Mouse (Mus musculus): ENCODE data around the gene Pthlh. TPM values are rescaled to one million over a fixed set of nuclear protein-coding genes. Genes with fewer than 3 reads are reported as not detected.

Pthlh gene
- polyA plus RNA-seq, 1 experiment from 2014 or later: 1.6 TPM

DNA sequence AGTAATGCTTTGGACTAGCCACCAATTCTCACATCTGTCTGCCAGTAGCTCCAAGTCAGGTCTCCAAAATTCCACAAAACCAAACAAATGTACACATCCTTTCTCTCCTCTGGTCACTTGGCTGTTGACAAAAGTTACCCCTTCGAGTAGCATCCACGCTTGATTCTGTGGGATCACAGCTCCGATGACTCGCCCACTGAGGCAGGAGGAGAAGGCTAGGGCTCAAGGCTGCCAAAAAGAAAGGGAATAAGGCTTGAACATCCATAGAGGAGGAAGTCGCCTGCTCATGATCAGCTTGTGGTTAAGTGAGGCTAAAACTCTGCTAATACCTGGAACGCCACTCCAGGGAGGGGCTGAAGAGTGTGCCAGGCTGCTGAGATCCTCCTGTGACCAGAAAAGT lies 2.5 kb upstream of the Pthlh start:
- DNase-seq (ENCODE audit: low spot score): no peak
- H3K4me2 ChIP-seq (ENCODE audit: low read depth): no peak overlapping the region
- H3K36me3 ChIP-seq (ENCODE audit: control insufficient read depth, insufficient read depth, low read length): no peaks in the 10 kb centered on the region
- H3K4me1 ChIP-seq (ENCODE audit: control insufficient read depth, insufficient read depth, low read length): 0 out of 2 replicates have a peak, but pooled peaks cover 4% of the 10 kb centered on the region
- no peak overlapping the region for H3K9ac ChIP-seq (ENCODE audit: low read length)
- no peaks in the 10 kb centered on the region for H3K9me3 ChIP-seq (ENCODE audit: control insufficient read depth, low read length)
- 91% methylated on average over 6 of the region's 6 CpGs for WGBS
- no peak overlapping the region for H3K27ac ChIP-seq (ENCODE audit: low read depth, low read length)
- no peak overlapping the region for H3K4me3 ChIP-seq (ENCODE audit: low read depth, low read length)
- H3K27me3 ChIP-seq (ENCODE audit: control insufficient read depth, insufficient read depth, low read length): peaks cover 34% of the 10 kb centered on the region
- ATAC-seq (ENCODE audit: insufficient read depth, low FRiP score, low TSS enrichment): no peak

DNA sequence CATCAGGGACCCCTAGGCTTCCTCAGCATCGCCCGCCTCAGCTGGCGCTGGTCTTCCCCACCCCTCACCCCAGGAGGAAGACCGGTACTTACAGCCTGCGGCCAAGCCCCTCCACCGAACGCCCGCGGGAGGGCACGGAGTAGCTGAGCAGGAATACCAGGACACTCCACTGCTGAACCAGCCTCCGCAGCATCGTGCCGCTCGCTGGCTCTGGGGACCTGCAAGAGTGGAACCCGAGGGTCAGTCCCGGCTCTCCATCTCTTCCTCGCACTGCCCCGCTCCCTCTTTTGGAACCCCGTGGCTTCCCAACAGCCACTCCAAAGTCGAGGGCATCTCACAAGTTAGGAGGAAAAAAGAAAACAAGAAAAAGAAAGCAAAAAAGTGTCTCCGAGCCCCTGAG lies 805 bp downstream of the Pthlh start:
- Histone ChIP-seq H3K27me3 (ENCODE audit: control insufficient read depth, insufficient read depth, low read length) (peaks cover 32% of the 10 kb centered on the region), H3K4me1 (ENCODE audit: control insufficient read depth, insufficient read depth, low read length) (0 out of 2 replicates have a peak, but pooled peaks cover 4% of the 10 kb centered on the region), H3K9ac (ENCODE audit: low read length) (peak overlapping the region; percentile 26; the same call in 1 of the 2 replicates), H3K9me3 (ENCODE audit: control insufficient read depth, low read length) (no peaks in the 10 kb centered on the region), H3K36me3 (ENCODE audit: control insufficient read depth, insufficient read depth, low read length) (no peaks in the 10 kb centered on the region), H3K4me2 (ENCODE audit: low read depth) (peak overlapping the region; percentile 88), H3K27ac (ENCODE audit: low read depth, low read length) (no peak overlapping the region), H3K4me3 (ENCODE audit: low read depth, low read length) (peak overlapping the region; percentile 48)
- peak; percentile 58 for DNase-seq (ENCODE audit: low spot score)
- ATAC-seq (ENCODE audit: insufficient read depth, low FRiP score, low TSS enrichment): 0 out of 2 replicates have a peak, but pooled peaks have one; percentile 33
- 2% methylated on average over 21 of the region's 21 CpGs for WGBS

DNA sequence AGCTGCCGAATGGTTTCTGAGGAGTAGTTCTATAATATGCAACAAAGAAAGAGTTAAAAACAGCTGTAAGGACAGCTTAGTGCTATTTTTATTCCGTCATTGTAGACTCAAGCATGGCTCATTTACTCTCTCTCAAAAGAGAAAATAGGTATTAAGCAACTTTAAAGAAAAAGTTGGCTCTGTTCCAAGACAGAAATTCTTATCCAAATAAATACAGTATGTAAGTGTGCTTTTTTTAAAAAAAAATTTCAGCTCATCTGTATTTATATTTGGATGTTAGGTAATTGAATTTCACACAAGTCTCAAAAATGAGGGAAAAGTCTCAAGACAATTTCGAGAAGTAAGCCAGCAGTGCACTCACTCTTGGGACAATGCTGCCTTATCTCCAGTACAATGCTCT lies 2.4 kb downstream of the Pthlh start:
- ATAC-seq (ENCODE audit: insufficient read depth, low FRiP score, low TSS enrichment): no peak
- H3K9me3 ChIP-seq (ENCODE audit: control insufficient read depth, low read length): no peaks in the 10 kb centered on the region
- peaks cover 29% of the 10 kb centered on the region for H3K27me3 ChIP-seq (ENCODE audit: control insufficient read depth, insufficient read depth, low read length)
- H3K4me1 ChIP-seq (ENCODE audit: control insufficient read depth, insufficient read depth, low read length): 0 out of 2 replicates have a peak, but pooled peaks cover 4% of the 10 kb centered on the region
- no peak overlapping the region for H3K9ac ChIP-seq (ENCODE audit: low read length)
- H3K4me2 ChIP-seq (ENCODE audit: low read depth): no peak overlapping the region
- H3K36me3 ChIP-seq (ENCODE audit: control insufficient read depth, insufficient read depth, low read length): no peaks in the 10 kb centered on the region
- H3K4me3 ChIP-seq (ENCODE audit: low read depth, low read length): no peak overlapping the region
- 45% methylated on average over 3 of the region's 3 CpGs for WGBS
- no peak overlapping the region for H3K27ac ChIP-seq (ENCODE audit: low read depth, low read length)
- no peak for DNase-seq (ENCODE audit: low spot score)

DNA sequence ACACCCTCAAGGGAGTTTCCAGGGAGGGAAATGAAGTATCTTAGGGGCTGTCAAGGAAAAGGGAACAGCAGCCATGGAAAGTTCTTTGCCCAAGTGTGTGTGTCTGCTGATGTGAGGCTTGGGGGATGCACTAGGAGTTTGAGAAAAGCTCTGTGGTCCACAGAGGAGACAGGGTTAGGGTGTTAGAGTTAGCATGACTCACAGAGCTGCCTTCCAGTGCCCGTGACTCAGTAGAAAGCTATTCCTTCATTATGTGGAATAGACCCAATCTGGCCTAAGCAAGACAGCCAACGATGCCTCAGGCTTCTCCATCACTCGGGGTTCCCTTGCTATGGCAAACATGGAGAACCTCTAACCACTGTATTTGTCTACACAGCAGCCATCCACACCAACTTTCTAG lies 3.2 kb downstream of the Pthlh start:
- Histone ChIP-seq H3K9me3 (ENCODE audit: control insufficient read depth, low read length) (no peaks in the 10 kb centered on the region), H3K36me3 (ENCODE audit: control insufficient read depth, insufficient read depth, low read length) (no peaks in the 10 kb centered on the region), H3K4me2 (ENCODE audit: low read depth) (no peak overlapping the region), H3K27ac (ENCODE audit: low read depth, low read length) (no peak overlapping the region), H3K4me3 (ENCODE audit: low read depth, low read length) (no peak overlapping the region), H3K27me3 (ENCODE audit: control insufficient read depth, insufficient read depth, low read length) (peaks cover 27% of the 10 kb centered on the region), H3K4me1 (ENCODE audit: control insufficient read depth, insufficient read depth, low read length) (0 out of 2 replicates have a peak, but pooled peaks cover 4% of the 10 kb centered on the region), H3K9ac (ENCODE audit: low read length) (no peak overlapping the region)
- no peak for DNase-seq (ENCODE audit: low spot score)
- no peak for ATAC-seq (ENCODE audit: insufficient read depth, low FRiP score, low TSS enrichment)
- WGBS: 84% methylated on average over 3 of the region's 3 CpGs

DNA sequence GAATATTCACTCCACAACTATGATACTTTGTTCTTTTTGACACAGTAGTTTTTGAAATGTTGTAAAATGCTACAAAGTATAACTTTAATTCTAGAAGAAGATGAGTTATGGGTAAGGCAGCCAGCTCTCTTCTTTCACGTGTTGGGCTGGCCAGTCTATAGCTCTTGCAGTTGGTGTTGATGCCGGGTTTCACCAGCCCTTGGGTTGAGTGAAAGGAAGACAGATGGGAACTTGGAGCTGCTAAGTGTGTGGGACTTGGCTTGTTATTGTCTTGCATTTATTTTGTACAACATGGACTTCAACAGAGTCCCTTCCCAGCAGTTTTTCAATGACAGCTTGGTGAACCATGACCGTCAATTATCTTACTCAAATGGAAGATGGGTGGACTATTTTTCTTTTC lies 16.2 kb downstream of the Pthlh start:
- ATAC-seq (ENCODE audit: insufficient read depth, low FRiP score, low TSS enrichment) (no peak), DNase-seq (ENCODE audit: low spot score) (no peak)
- no peaks in the 10 kb centered on the region for H3K27me3 ChIP-seq (ENCODE audit: control insufficient read depth, insufficient read depth, low read length)
- H3K36me3 ChIP-seq (ENCODE audit: control insufficient read depth, insufficient read depth, low read length): no peaks in the 10 kb centered on the region
- no peak overlapping the region for H3K27ac ChIP-seq (ENCODE audit: low read depth, low read length)
- H3K4me3 ChIP-seq (ENCODE audit: low read depth, low read length): no peak overlapping the region
- H3K4me2 ChIP-seq (ENCODE audit: low read depth): no peak overlapping the region
- no peaks in the 10 kb centered on the region for H3K4me1 ChIP-seq (ENCODE audit: control insufficient read depth, insufficient read depth, low read length)
- 72% methylated on average over 3 of the region's 3 CpGs for WGBS
- no peak overlapping the region for H3K9ac ChIP-seq (ENCODE audit: low read length)
- H3K9me3 ChIP-seq (ENCODE audit: control insufficient read depth, low read length): no peaks in the 10 kb centered on the region

DNA sequence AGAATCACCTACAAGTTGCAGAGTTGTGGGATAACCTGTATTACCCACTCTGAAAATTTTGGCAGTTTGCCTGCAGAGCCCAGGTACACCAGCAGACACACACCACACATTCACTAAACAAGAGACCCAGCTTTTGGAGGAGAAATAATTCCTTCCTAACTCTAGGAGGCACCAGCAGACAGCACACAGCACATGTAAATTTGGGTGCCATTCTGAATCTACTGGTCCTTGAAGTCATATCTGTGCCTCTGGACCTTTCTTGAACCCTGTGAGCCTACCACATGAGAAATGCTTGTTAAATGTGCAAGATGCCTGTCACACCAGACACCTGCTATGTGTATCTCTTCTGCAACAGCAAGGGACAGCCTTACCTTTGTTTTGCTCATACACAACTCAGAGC lies 19.7 kb downstream of the Pthlh start:
- DNase-seq (ENCODE audit: low spot score) (no peak), ATAC-seq (ENCODE audit: insufficient read depth, low FRiP score, low TSS enrichment) (no peak)
- no peaks in the 10 kb centered on the region for H3K36me3 ChIP-seq (ENCODE audit: control insufficient read depth, insufficient read depth, low read length)
- H3K9me3 ChIP-seq (ENCODE audit: control insufficient read depth, low read length): no peaks in the 10 kb centered on the region
- no peak overlapping the region for H3K9ac ChIP-seq (ENCODE audit: low read length)
- no peak overlapping the region for H3K27ac ChIP-seq (ENCODE audit: low read depth, low read length)
- no peak overlapping the region for H3K4me3 ChIP-seq (ENCODE audit: low read depth, low read length)
- no peak overlapping the region for H3K4me2 ChIP-seq (ENCODE audit: low read depth)
- no peaks in the 10 kb centered on the region for H3K27me3 ChIP-seq (ENCODE audit: control insufficient read depth, insufficient read depth, low read length)
- no peaks in the 10 kb centered on the region for H3K4me1 ChIP-seq (ENCODE audit: control insufficient read depth, insufficient read depth, low read length)

DNA sequence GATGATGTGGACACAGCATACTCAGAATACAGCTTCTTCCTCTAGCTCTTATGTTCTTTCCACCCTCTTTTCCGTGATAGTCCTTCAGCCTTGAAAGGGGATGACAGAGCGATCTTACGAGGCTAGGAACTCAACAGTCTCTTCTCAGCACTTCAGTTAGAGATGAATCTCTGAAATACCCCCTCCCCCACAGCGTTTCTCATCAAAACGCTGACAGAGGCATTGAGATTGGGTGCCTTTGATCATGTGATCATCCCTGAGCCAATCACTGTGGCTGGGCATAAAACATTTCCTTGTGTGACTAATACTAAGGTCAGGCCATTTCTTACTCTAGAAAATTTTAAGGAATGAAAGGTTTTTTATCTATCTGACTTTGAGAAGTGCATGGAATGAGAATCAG lies 20.3 kb downstream of the Pthlh start:
- DNase-seq (ENCODE audit: low spot score): no peak
- H3K9me3 ChIP-seq (ENCODE audit: control insufficient read depth, low read length): no peaks in the 10 kb centered on the region
- no peak for ATAC-seq (ENCODE audit: insufficient read depth, low FRiP score, low TSS enrichment)

DNA sequence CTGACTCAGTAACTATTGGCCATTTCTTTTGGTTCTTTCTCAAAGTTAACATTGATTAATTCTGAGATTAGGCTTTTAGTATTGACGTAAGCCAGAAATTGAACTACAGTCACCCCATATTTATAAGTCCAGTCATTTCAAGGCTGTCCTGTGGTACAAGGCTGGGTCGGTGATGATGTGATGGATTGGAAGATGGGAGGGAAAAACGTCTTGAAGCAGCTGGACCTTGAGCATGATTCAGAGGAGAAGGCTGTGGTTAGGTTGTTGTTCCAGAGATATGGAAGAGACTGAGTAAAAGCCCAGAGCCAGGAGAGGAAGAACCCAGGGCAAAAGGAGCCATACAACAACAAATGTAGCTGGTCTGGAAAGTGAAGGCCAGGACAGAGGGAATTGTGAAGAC lies 22.4 kb downstream of the Pthlh start:
- Histone ChIP-seq H3K27ac (ENCODE audit: low read depth, low read length) (no peak overlapping the region), H3K4me3 (ENCODE audit: low read depth, low read length) (no peak overlapping the region), H3K4me2 (ENCODE audit: low read depth) (no peak overlapping the region), H3K9me3 (ENCODE audit: control insufficient read depth, low read length) (no peaks in the 10 kb centered on the region), H3K36me3 (ENCODE audit: control insufficient read depth, insufficient read depth, low read length) (no peaks in the 10 kb centered on the region), H3K4me1 (ENCODE audit: control insufficient read depth, insufficient read depth, low read length) (no peaks in the 10 kb centered on the region), H3K27me3 (ENCODE audit: control insufficient read depth, insufficient read depth, low read length) (no peaks in the 10 kb centered on the region), H3K9ac (ENCODE audit: low read length) (no peak overlapping the region)
- ATAC-seq (ENCODE audit: insufficient read depth, low FRiP score, low TSS enrichment) (no peak), DNase-seq (ENCODE audit: low spot score) (no peak)
- 83% methylated on average over 3 of the region's 3 CpGs for WGBS

More for the DNA sequence above, 20.3 kb downstream of the Pthlh start:
- Histone ChIP-seq H3K27me3 (ENCODE audit: control insufficient read depth, insufficient read depth, low read length) (no peaks in the 10 kb centered on the region), H3K4me2 (ENCODE audit: low read depth) (no peak overlapping the region), H3K9ac (ENCODE audit: low read length) (no peak overlapping the region), H3K36me3 (ENCODE audit: control insufficient read depth, insufficient read depth, low read length) (no peaks in the 10 kb centered on the region), H3K4me1 (ENCODE audit: control insufficient read depth, insufficient read depth, low read length) (no peaks in the 10 kb centered on the region), H3K27ac (ENCODE audit: low read depth, low read length) (no peak overlapping the region), H3K4me3 (ENCODE audit: low read depth, low read length) (no peak overlapping the region)
- WGBS: 62% methylated on average over 5 of the region's 5 CpGs

DNA sequence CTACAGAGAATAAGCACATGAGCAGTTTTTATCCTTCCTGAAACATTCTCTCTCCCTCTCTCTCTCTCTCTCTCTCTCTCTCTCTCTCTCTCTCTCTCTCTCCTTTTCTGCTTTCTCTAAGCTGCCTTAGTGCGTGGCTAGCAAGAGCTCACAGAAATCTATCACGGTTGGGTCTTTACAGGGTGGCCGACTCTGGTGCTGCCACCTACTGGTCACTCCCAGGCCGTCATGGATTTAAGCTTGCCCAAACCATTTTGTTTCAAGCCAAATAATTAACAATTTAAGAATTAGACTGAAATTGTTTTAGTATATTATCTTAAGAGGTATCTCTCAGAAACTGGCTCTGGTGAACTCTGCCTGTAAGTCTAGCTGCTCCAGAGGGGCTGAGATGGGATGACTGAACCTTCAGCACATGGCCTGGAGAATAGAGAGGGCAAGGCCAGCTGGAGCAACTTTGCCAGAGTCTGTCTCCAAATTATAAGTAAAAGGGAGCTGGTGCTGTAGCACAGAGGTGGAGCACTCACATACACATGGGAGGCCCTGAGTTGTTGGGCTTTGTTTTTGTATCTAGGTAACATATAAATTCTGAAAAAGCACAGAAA lies 23.7 kb downstream of the Pthlh start:
- ATAC-seq (ENCODE audit: insufficient read depth, low FRiP score, low TSS enrichment): peak; percentile 62; the same call in 1 of the 2 replicates

More for the DNA sequence above, 23.7 kb downstream of the Pthlh start:
- Histone ChIP-seq H3K27ac (ENCODE audit: low read depth, low read length) (no peak overlapping the region), H3K27me3 (ENCODE audit: control insufficient read depth, insufficient read depth, low read length) (no peaks in the 10 kb centered on the region), H3K4me1 (ENCODE audit: control insufficient read depth, insufficient read depth, low read length) (no peaks in the 10 kb centered on the region), H3K4me3 (ENCODE audit: low read depth, low read length) (no peak overlapping the region), H3K36me3 (ENCODE audit: control insufficient read depth, insufficient read depth, low read length) (no peaks in the 10 kb centered on the region), H3K9ac (ENCODE audit: low read length) (no peak overlapping the region), H3K9me3 (ENCODE audit: control insufficient read depth, low read length) (no peaks in the 10 kb centered on the region), H3K4me2 (ENCODE audit: low read depth) (no peak overlapping the region)
- DNase-seq (ENCODE audit: low spot score): peak; percentile 74
- 0% methylated on average over 4 of the region's 4 CpGs for WGBS
